Mouse (Mus musculus) small intestine, adult 2 months (tissue): ENCODE measurements around the gene Lsm4.

Experiments
- CTCF ChIP-seq: fragments of 200-500 bp; IDR thresholded peaks from 2 replicates; pipeline ENCODE4 v1.5.1; 2012; ENCODE audit warnings: low read depth, mild to moderate bottlenecking, control low read depth, inconsistent platforms, low read length, moderate library complexity, mixed read lengths; ENCODE audit not compliant: insufficient replicate concordance, insufficient read length; ENCODE audit errors: extremely low read depth
- POLR2A ChIP-seq: fragments of 200-500 bp; IDR thresholded peaks from 2 replicates; pipeline ENCODE4 v1.6.1; 2012; ENCODE audit warnings: low read depth, mild to moderate bottlenecking, control low read depth, inconsistent platforms, low read length, moderate library complexity

- TF ChIP-seq CTCF (no peak), POLR2A (no peak)
Measured at GRCm38 (mm10) chr8:70721601-70722000, 48.6 kb downstream of the Lsm4 start.
